Mouse (Mus musculus): ENCODE measurements around the gene Ptch1. TPM values are rescaled to one million over a fixed set of nuclear protein-coding genes. Genes with fewer than 3 reads are reported as not detected.

The Ptch1 gene
- polyA plus RNA-seq, 1 experiment from 2014 or later = 17.5 TPM

GRCm38 (mm10) chr13:63512411-63512810 lies 61.0 kb downstream of the Ptch1 start:
- H3K4me1 ChIP-seq = peaks cover 13% of the 10 kb centered on the region
- no peak overlapping the region for H3K9ac ChIP-seq (replicated peaks)
- H3K4me2 ChIP-seq = no peak overlapping the region
- WGBS = 28% methylated on average over 5 of the region's 6 CpGs
- no peak for ATAC-seq (ENCODE audit: low FRiP score)
- no peaks in the 10 kb centered on the region for H3K9me3 ChIP-seq (replicated peaks)
- no peak overlapping the region for H3K4me3 ChIP-seq (replicated peaks)
- H3K36me3 ChIP-seq = peaks cover 75% of the 10 kb centered on the region
- H3K27me3 ChIP-seq (replicated peaks) = no peaks in the 10 kb centered on the region
- H3K27ac ChIP-seq (replicated peaks) = no peak overlapping the region

DNA sequence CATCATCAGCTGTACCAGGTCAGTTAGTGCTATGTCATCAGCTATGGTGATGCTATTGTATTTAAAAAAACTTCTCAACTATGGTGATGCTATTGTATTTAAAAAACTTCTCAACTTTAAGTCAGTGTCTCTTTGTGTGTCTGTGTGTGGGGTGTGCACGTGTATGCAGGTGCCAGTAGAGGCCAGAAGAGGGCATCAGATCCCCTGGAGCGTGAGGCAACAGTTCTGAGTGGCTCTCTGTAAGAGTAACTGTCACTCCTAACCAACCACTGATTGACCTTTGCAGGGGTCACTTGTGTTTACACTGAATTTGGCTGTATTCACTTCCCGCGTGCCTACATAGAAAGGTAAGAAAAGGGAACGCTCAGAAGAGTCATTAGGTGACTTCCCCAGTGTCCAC lies 65.6 kb downstream of the Ptch1 start:
- ATAC-seq (ENCODE audit: low FRiP score) = no peak
- peaks cover 49% of the 10 kb centered on the region for H3K36me3 ChIP-seq
- 86% methylated on average over 5 of the region's 5 CpGs for WGBS

DNA sequence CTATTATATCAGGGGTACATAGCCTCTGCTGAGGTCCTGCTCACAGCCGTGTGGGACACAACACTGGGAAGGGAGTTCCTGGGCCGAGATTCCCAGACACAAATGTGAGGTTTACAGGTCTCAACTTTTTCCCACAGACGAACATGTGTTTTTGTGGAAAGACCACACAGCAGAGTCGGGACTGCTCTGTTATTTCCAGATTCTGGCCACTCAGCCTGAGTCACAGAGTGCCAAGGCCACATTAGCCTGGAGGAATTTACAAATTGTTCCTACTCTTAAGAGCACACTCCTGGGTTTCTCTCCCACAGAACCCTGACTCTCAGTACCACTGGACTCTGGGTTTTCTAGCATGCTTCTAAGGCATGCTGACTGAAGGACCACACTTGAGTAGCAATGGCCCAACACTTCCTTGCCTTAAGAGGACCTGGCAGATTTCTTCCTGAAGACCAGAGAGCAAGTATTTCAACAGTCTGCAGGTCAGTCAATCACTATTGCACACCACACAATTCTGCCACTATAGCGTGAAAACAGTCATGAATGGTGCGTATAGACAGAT lies 66.3 kb downstream of the Ptch1 start:
- Histone ChIP-seq H3K9ac (replicated peaks) (no peak overlapping the region), H3K4me3 (replicated peaks) (no peak overlapping the region), H3K27ac (replicated peaks) (no peak overlapping the region), H3K9me3 (replicated peaks) (no peaks in the 10 kb centered on the region), H3K4me2 (no peak overlapping the region), H3K36me3 (peaks cover 42% of the 10 kb centered on the region), H3K27me3 (replicated peaks) (no peaks in the 10 kb centered on the region), H3K4me1 (no peaks in the 10 kb centered on the region)
- no peak for ATAC-seq (ENCODE audit: low FRiP score)
- WGBS = 87% methylated on average over 6 of the region's 6 CpGs

More for the DNA sequence above, 65.6 kb downstream of the Ptch1 start:
- H3K4me3 ChIP-seq (replicated peaks) = no peak overlapping the region
- no peaks in the 10 kb centered on the region for H3K27me3 ChIP-seq (replicated peaks)
- no peak overlapping the region for H3K27ac ChIP-seq (replicated peaks)
- no peaks in the 10 kb centered on the region for H3K4me1 ChIP-seq
- H3K9me3 ChIP-seq (replicated peaks) = no peaks in the 10 kb centered on the region
- no peak overlapping the region for H3K4me2 ChIP-seq
- H3K9ac ChIP-seq (replicated peaks) = no peak overlapping the region

DNA sequence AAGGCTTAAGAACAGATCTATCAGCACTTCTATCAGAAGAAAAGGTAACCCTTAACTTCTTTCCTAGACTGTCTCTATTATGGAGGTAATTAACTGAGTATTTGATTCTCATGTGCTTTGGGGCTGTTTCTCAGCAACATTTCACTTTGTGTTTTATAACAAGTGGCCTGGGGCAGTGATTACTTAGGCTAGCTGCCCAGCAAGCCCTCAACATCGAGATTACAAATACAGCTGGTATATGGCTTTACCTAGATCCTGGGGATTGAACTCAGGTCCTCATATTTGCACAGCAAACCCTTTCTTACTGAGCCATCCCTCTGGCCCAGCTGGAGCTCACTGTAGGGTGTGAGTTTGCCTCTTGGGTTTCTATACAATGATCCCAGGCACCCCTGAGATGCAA lies 67.0 kb downstream of the Ptch1 start:
- Histone ChIP-seq H3K4me1 (no peaks in the 10 kb centered on the region), H3K9ac (replicated peaks) (no peak overlapping the region), H3K4me3 (replicated peaks) (no peak overlapping the region), H3K27me3 (replicated peaks) (no peaks in the 10 kb centered on the region), H3K4me2 (no peak overlapping the region), H3K27ac (replicated peaks) (no peak overlapping the region), H3K36me3 (peaks cover 35% of the 10 kb centered on the region), H3K9me3 (replicated peaks) (no peaks in the 10 kb centered on the region)
- ATAC-seq (ENCODE audit: low FRiP score) = no peak
- WGBS = 42% methylated on average over 1 of the region's 1 CpGs

- no peak overlapping the region for H3K27ac ChIP-seq (replicated peaks)
- H3K4me3 ChIP-seq (replicated peaks) = no peak overlapping the region
- no peaks in the 10 kb centered on the region for H3K27me3 ChIP-seq (replicated peaks)
- peaks cover 2% of the 10 kb centered on the region; the same call in 1 of the 2 replicates for H3K36me3 ChIP-seq
- 94% methylated on average over 2 of the region's 2 CpGs for WGBS
- H3K4me2 ChIP-seq = no peak overlapping the region
- no peak for ATAC-seq (ENCODE audit: low FRiP score)
- no peak overlapping the region for H3K9ac ChIP-seq (replicated peaks)
- H3K4me1 ChIP-seq = no peaks in the 10 kb centered on the region
- H3K9me3 ChIP-seq (replicated peaks) = no peaks in the 10 kb centered on the region
Measured at GRCm38 (mm10) chr13:63502391-63502790, 71.0 kb downstream of the Ptch1 start.

- 95% methylated on average over 2 of the region's 2 CpGs for WGBS
- ATAC-seq (ENCODE audit: low FRiP score) = no peak
- H3K27me3 ChIP-seq (replicated peaks) = no peaks in the 10 kb centered on the region
Measured at GRCm38 (mm10) chr13:63499489-63499888, 73.9 kb downstream of the Ptch1 start.

GRCm38 (mm10) chr13:63496646-63497582 lies 76.5 kb downstream of the Ptch1 start, which contains the start of gene Fancc:
Fancc (minus strand) TSS chr13:63497278.
- Histone ChIP-seq H3K4me3 (replicated peaks) (peak within 1 kb of the TSS; percentile 17; the same call in 1 of the 2 replicates), H3K9ac (replicated peaks) (no peak within 1 kb of the TSS), H3K27me3 (replicated peaks) (no peaks in the 10 kb centered on the region), H3K27ac (replicated peaks) (0 out of 2 replicates have a peak within 1 kb of the TSS, but pooled peaks have one; percentile 28), H3K4me2 (peak within 1 kb of the TSS; percentile 46), H3K4me1 (peaks cover 10% of the 10 kb centered on the region), H3K36me3 (no peaks in the 10 kb centered on the region), H3K9me3 (replicated peaks) (no peaks in the 10 kb centered on the region)
- peak; percentile 78 for ATAC-seq (ENCODE audit: low FRiP score)
- 20% methylated on average over 23 of the region's 23 CpGs for WGBS

More at GRCm38 (mm10) chr13:63499489-63499888, 73.9 kb downstream of the Ptch1 start:
- Histone ChIP-seq H3K4me2 (no peak overlapping the region), H3K4me1 (peaks cover 10% of the 10 kb centered on the region), H3K27ac (replicated peaks) (no peak overlapping the region), H3K36me3 (no peaks in the 10 kb centered on the region), H3K4me3 (replicated peaks) (no peak overlapping the region), H3K9me3 (replicated peaks) (no peaks in the 10 kb centered on the region), H3K9ac (replicated peaks) (no peak overlapping the region)

DNA sequence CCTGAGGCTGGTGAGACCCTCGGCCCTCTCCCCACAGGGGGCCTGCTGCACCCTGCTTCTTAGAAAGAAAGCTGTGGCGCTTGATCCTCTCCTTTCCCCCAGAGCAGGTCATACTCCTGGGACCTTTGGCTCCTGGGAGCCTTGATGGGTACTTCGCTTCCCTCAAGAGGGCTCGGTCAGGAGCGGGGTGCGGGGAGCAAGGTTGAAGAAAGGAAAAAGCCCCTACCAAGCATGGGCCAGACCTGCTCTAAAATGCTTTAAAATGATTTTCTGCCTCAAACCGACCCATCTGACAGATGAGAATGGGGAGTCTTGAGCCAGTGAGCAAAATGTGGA lies 85.7 kb downstream of the Ptch1 start:
- Histone ChIP-seq H3K27ac (replicated peaks) (no peak overlapping the region), H3K9me3 (replicated peaks) (no peaks in the 10 kb centered on the region), H3K27me3 (replicated peaks) (no peaks in the 10 kb centered on the region), H3K4me3 (replicated peaks) (no peak overlapping the region), H3K4me2 (no peak overlapping the region), H3K9ac (replicated peaks) (no peak overlapping the region), H3K4me1 (peaks cover 12% of the 10 kb centered on the region), H3K36me3 (no peaks in the 10 kb centered on the region)
- 48% methylated on average over 7 of the region's 7 CpGs for WGBS
- ATAC-seq (ENCODE audit: low FRiP score) = 0 out of 2 replicates have a peak, but pooled peaks have one; percentile 42

GRCm38 (mm10) chr13:63486791-63487706 lies 86.3 kb downstream of the Ptch1 start:
- H3K9me3 ChIP-seq (replicated peaks) = no peaks in the 10 kb centered on the region
- H3K27me3 ChIP-seq (replicated peaks) = no peaks in the 10 kb centered on the region
- 0 out of 2 replicates have a peak overlapping the region, but pooled peaks have one; percentile 8 for H3K9ac ChIP-seq (replicated peaks)
- peak; percentile 48 for ATAC-seq (ENCODE audit: low FRiP score)
- WGBS = 6% methylated on average over 18 of the region's 18 CpGs
- H3K4me1 ChIP-seq = peaks cover 12% of the 10 kb centered on the region
- no peaks in the 10 kb centered on the region for H3K36me3 ChIP-seq
- H3K4me3 ChIP-seq (replicated peaks) = peak overlapping the region; percentile 13; the same call in 1 of the 2 replicates
- H3K4me2 ChIP-seq = peak overlapping the region; percentile 46
- H3K27ac ChIP-seq (replicated peaks) = no peak overlapping the region

DNA sequence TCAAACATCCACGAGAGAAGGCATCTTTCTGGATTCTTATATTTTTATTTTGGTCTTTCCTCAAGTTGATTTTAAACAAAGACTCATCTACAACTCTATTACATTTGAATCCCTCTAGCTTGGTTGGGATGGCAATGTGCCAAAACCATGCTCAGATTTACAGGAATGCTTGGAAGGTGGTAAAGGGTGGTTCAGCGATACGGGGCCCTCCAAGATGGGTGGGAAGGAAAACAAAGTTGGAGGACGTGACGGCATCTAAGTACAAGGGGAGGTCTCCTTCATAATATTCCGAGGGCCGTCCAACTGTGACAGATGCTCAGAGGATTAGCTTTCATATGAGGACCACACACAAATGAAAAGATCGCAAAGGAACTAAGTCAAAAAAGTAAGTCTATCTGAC lies 98.0 kb downstream of the Ptch1 start:
- Histone ChIP-seq H3K4me1 (no peaks in the 10 kb centered on the region), H3K27me3 (replicated peaks) (no peaks in the 10 kb centered on the region), H3K4me3 (replicated peaks) (no peak overlapping the region), H3K4me2 (no peak overlapping the region), H3K9ac (replicated peaks) (no peak overlapping the region), H3K27ac (replicated peaks) (no peak overlapping the region), H3K36me3 (no peaks in the 10 kb centered on the region), H3K9me3 (replicated peaks) (no peaks in the 10 kb centered on the region)
- no peak for ATAC-seq (ENCODE audit: low FRiP score)
- 87% methylated on average over 8 of the region's 8 CpGs for WGBS
